Mouse (Mus musculus) forebrain, embryonic 12.5 days (tissue): ENCODE data around the gene Eif3j1. TPM values are rescaled to one million over a fixed set of nuclear protein-coding genes. Genes with fewer than 3 reads are reported as not detected.

Experiments
- microRNA-seq: library from miRNA; unstranded; fragments of <30 nt; microRNA quantifications from one replicate; pipeline ENCODE4, GENCODE M21; 2017
- polyA plus RNA-seq: library from polyadenylated mRNA; unstranded; fragments of >200 nt; fragmentation: Nextera tagmentation; extraction: Ambion mirVana; gene quantifications from 2 replicates; pipeline ENCODE4 v1.2.1, GENCODE M21; 2016

Gene Eif3j1
- polyA plus RNA-seq, 1 experiment from 2014 or later: 14.4 TPM

Small RNA genes within 50 kb of the gene (microRNA-seq; reads per million reads assigned to microRNA genes)
- not detected for gene Gm47314

Other genes with a start within 250 kb of the Eif3j1 start
- gene Frmd5, start 221.5 kb upstream of the Eif3j1 start, polyA plus RNA-seq: 30.8 and 34.3 TPM in 2 replicates
- gene Casc4, start 161.6 kb upstream of the Eif3j1 start, polyA plus RNA-seq: 29.5 and 30.7 TPM in 2 replicates
- gene Ctdspl2, start 72.5 kb upstream of the Eif3j1 start, polyA plus RNA-seq: 73.0 and 78.9 TPM in 2 replicates
- 0.54 and 0.56 TPM in 2 replicates for gene Mageb3, start 72.5 kb upstream of the Eif3j1 start, polyA plus RNA-seq
- 15.3 and 16.9 TPM in 2 replicates for gene Spg11, start 89.8 kb downstream of the Eif3j1 start, polyA plus RNA-seq
- gene B2m, start 119.1 kb downstream of the Eif3j1 start, polyA plus RNA-seq: 80.0 and 89.6 TPM in 2 replicates
- gene Trim69, start 132.2 kb downstream of the Eif3j1 start, polyA plus RNA-seq: not detected in 2 replicates
- gene Patl2, start 157.6 kb downstream of the Eif3j1 start, polyA plus RNA-seq: not detected in 2 replicates
- gene Terb2, start 157.7 kb downstream of the Eif3j1 start, polyA plus RNA-seq: not detected in 2 replicates
- gene Sord, start 206.2 kb downstream of the Eif3j1 start, polyA plus RNA-seq: 23.9 and 24.3 TPM in 2 replicates